Mouse (Mus musculus) cerebellum, adult 2 months (tissue): ENCODE measurements around the gene Nanos1.

Source experiments
- CTCF ChIP-seq: fragments of 200-500 bp; IDR thresholded peaks from 2 replicates; pipeline ENCODE4 v1.5.1; 2011; ENCODE audit warnings: low read depth, mild to moderate bottlenecking, control low read depth, low read length, moderate library complexity, borderline replicate concordance; ENCODE audit not compliant: insufficient read depth
- POLR2A ChIP-seq: fragments of 200-500 bp; IDR thresholded peaks from 2 replicates; pipeline ENCODE4 v1.6.1; 2011; ENCODE audit warnings: low read length, control low read depth, borderline replicate concordance; ENCODE audit not compliant: insufficient read depth

DNA sequence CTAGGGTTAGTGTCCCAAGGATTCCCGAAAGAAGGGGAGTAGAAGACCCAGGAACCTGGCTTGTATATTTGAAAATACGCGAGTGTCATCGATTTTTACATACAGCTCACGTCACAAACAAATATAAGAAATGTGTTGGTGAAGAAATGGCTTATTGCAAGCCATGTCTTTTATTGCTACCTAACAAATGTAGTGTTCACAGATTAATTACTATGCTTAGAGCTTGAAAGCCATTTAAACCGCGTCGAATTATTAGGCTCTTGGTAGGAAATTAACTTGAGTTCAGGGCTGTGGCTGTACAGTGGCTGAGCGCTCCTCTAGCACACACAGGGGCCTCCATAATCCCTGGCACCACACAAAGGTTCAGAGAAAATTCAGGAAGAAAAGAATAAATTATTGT, 35.4 kb downstream of the Nanos1 start:
- TF ChIP-seq POLR2A (no peak), CTCF (no peak)
